Comparison of ENCODE assay signal across 11 mouse cellular contexts in genomic region chr5:86063501-86063900, GRCm38 (mm10). TPM values are rescaled to one million over a fixed set of nuclear protein-coding genes. Genes with fewer than 3 reads are reported as not detected.
A peak's percentile ranks its signal among the peaks of the same experiment; 100 is the strongest.
DNase-seq lines count a peak whose midpoint lies in the region; ATAC-seq and TF ChIP-seq lines count a peak whose summit lies in the region.
"Had no signal": no experiment of that assay in that cellular context is flagged by ENCODE, and none has a peak within 500 bp of the region (broad histone marks: within the 10 kb centered on the region; RNA-seq: fewer than 3 reads in every experiment).

No protein-coding gene starts in this region.

- H3K4me2 ChIP-seq in heart, embryonic 12.5 days = peak overlapping the region; percentile 73
- H3K4me2 ChIP-seq in CH12.LX (ENCODE audit: insufficient read depth, low read depth, poor library complexity, severe bottlenecking) = peak overlapping the region; percentile 86
- peak overlapping the region; percentile 48 for H3K4me2 ChIP-seq in forebrain, embryonic 14.5 days (ENCODE audit: low read length)
- H3K4me2 ChIP-seq in liver, postnatal 0 days (ENCODE audit: low read depth, low read length) = peak overlapping the region; percentile 68

- ATAC-seq in heart, embryonic 12.5 days (ENCODE audit: insufficient number of reproducible peaks, low FRiP score) = no peak
- no peak for ATAC-seq in forebrain, embryonic 14.5 days
- no peak for ATAC-seq in liver, postnatal 0 days

- H3K79me2 ChIP-seq in CH12.LX (replicated peaks; ENCODE audit: control insufficient read depth, extremely low read depth, insufficient read depth, poor library complexity, severe bottlenecking) = peaks cover 23% of the 10 kb centered on the region

- no peaks in the 10 kb centered on the region for H3K9me3 ChIP-seq in heart, embryonic 12.5 days (replicated peaks)
- H3K9me3 ChIP-seq in CH12.LX (replicated peaks; ENCODE audit: low read length) = no peaks in the 10 kb centered on the region
- no peaks in the 10 kb centered on the region for H3K9me3 ChIP-seq in forebrain, embryonic 14.5 days (replicated peaks; ENCODE audit: control insufficient read depth, low read length)
- H3K9me3 ChIP-seq in liver, postnatal 0 days (ENCODE audit: low read length) = no peaks in the 10 kb centered on the region

- no peaks in the 10 kb centered on the region for H3K27me3 ChIP-seq in heart, embryonic 12.5 days (replicated peaks)
- no peaks in the 10 kb centered on the region for H3K27me3 ChIP-seq in CH12.LX (replicated peaks)
- no peaks in the 10 kb centered on the region for H3K27me3 ChIP-seq in forebrain, embryonic 14.5 days (replicated peaks; ENCODE audit: control insufficient read depth, insufficient read depth, low read length)
- no peaks in the 10 kb centered on the region for H3K27me3 ChIP-seq in liver, postnatal 0 days (ENCODE audit: insufficient read depth, low read length)

- no peak for TF ChIP-seq POLR2A in CH12.LX (IDR thresholded peaks at IDR 0.05; ENCODE audit: low read depth, low read length)

- TF ChIP-seq RAD21 in CH12.LX (IDR thresholded peaks at IDR 0.05; ENCODE audit: low read depth, low read length) = no peak

- in situ Hi-C loops in CH12.LX (cut with MboI; ENCODE audit: low pct_ligation_motif_present, low pct_unique_long_range_greater_than_20kb, low sequenced_read_pairs) = no loop called here

- peak overlapping the region; percentile 75; the same call in 1 of the 2 replicates for H3K4me3 ChIP-seq in heart, embryonic 12.5 days
- peak overlapping the region in 1 of 3 experiments; percentile 8 for H3K4me3 ChIP-seq in CH12.LX (replicated peaks in 1 of 3; ENCODE audit: low read depth in 2 of 3, low read length in 2 of 3, poor library complexity in 1 of 3)
- no peak overlapping the region; the same call in none of the 2 replicates for H3K4me3 ChIP-seq in forebrain, embryonic 14.5 days (ENCODE audit: low read depth, low read length)
- H3K4me3 ChIP-seq in liver, postnatal 0 days (ENCODE audit: low read depth, low read length) = peak overlapping the region; percentile 74; the same call in 1 of the 2 replicates

- WGBS in heart, embryonic 12.5 days = 84% methylated on average over 1 of the region's 1 CpGs
- WGBS in forebrain, embryonic 14.5 days = 100% methylated on average over 1 of the region's 1 CpGs
- 56% methylated on average over 1 of the region's 1 CpGs for WGBS in liver, postnatal 0 days (ENCODE audit: insufficient replicate concordance)

- no peak for DNase-seq in heart, adult 8-10 months (ENCODE audit: low spot score)
- no peak for DNase-seq in CH12.LX (ENCODE audit: extremely low read depth)
- no peak for DNase-seq in forebrain, embryonic 14.5 days (ENCODE audit: low spot score)
- DNase-seq in liver, postnatal 0 days = no peak
- DNase-seq in embryo, embryonic 11 days = no peak
- DNase-seq in ovary, postnatal 14 days (ENCODE audit: low spot score) = no peak
- no peak for DNase-seq in gastrocnemius, postnatal 10 days
- DNase-seq: adrenal gland, adult 2 months; cerebellum, postnatal 36 days had no signal

- no peak for TF ChIP-seq EP300 in CH12.LX (IDR thresholded peaks at IDR 0.05; ENCODE audit: low read length)
- no peak for TF ChIP-seq EP300 in liver, postnatal 0 days (IDR thresholded peaks at IDR 0.05; ENCODE audit: low read depth)

- TF ChIP-seq CTCF in CH12.LX (conservative IDR thresholded peaks at IDR 0.05 in 1 of 2, IDR thresholded peaks at IDR 0.05 in 1 of 2; ENCODE audit: low read depth in 2 of 2, low read length in 2 of 2) = no peak
- TF ChIP-seq CTCF in liver, postnatal 0 days (IDR thresholded peaks at IDR 0.05; ENCODE audit: low read depth) = no peak

- no peak overlapping the region for H3K9ac ChIP-seq in heart, embryonic 12.5 days
- peak overlapping the region; percentile 62 for H3K9ac ChIP-seq in CH12.LX (ENCODE audit: insufficient read depth, low read depth)
- H3K9ac ChIP-seq in forebrain, embryonic 14.5 days (ENCODE audit: low read length) = no peak overlapping the region
- H3K9ac ChIP-seq in liver, postnatal 0 days (replicated peaks) = 0 out of 2 replicates have a peak overlapping the region, but pooled peaks have one; percentile 77

- dilution Hi-C loops in CH12.LX (cut with MboI; ENCODE audit: extremely low pct_ligation_motif_present, extremely low pct_unique_long_range_greater_than_20kb, low sequenced_read_pairs) = no loop called here

- H3K4me1 ChIP-seq in heart, embryonic 12.5 days (replicated peaks) = peaks cover 12% of the 10 kb centered on the region
- peaks cover 4 to 20% of the 10 kb centered on the region in 2 experiments; a peak in 3 of 4 replicates for H3K4me1 ChIP-seq in CH12.LX (ENCODE audit: control insufficient read depth in 1 of 2, insufficient read depth in 2 of 2)
- H3K4me1 ChIP-seq in forebrain, embryonic 14.5 days (ENCODE audit: control insufficient read depth, insufficient read depth, low read length) = peaks cover 10% of the 10 kb centered on the region; the same call in 1 of the 2 replicates
- peaks cover 26% of the 10 kb centered on the region for H3K4me1 ChIP-seq in liver, postnatal 0 days (ENCODE audit: insufficient read depth)

- 0 out of 2 replicates have a peak, but pooled peaks cover 3% of the 10 kb centered on the region for H3K36me3 ChIP-seq in heart, embryonic 12.5 days
- peaks cover 0 to 8% of the 10 kb centered on the region in 2 experiments for H3K36me3 ChIP-seq in CH12.LX (replicated peaks in 1 of 2; ENCODE audit: control insufficient read depth in 1 of 2, insufficient read depth in 1 of 2, low read length in 1 of 2)
- H3K36me3 ChIP-seq in forebrain, embryonic 14.5 days (ENCODE audit: control insufficient read depth, insufficient read depth, low read length) = no peaks in the 10 kb centered on the region
- peaks cover 4% of the 10 kb centered on the region for H3K36me3 ChIP-seq in liver, postnatal 0 days (replicated peaks; ENCODE audit: insufficient read depth, low read length)

- H3K27ac ChIP-seq in heart, embryonic 12.5 days (ENCODE audit: poor library complexity, severe bottlenecking) = no peak overlapping the region
- H3K27ac ChIP-seq in CH12.LX (ENCODE audit: insufficient read depth, low read depth) = no peak overlapping the region
- no peak overlapping the region for H3K27ac ChIP-seq in forebrain, embryonic 14.5 days (ENCODE audit: low read depth, low read length)
- H3K27ac ChIP-seq in liver, postnatal 0 days (ENCODE audit: low read depth) = no peak overlapping the region

TF ChIP-seq in CH12.LX, 34 proteins besides CTCF, POLR2A, EP300 and RAD21:
- no peak for TF ChIP-seq MAZ (IDR thresholded peaks at IDR 0.05; ENCODE audit: low read depth, low read length)
- TF ChIP-seq TBP (conservative IDR thresholded peaks at IDR 0.05; ENCODE audit: low read depth, low read length) = no peak
- no peak for TF ChIP-seq SMC3 (IDR thresholded peaks at IDR 0.05; ENCODE audit: low read depth, low read length)
- TF ChIP-seq ZNF384 (IDR thresholded peaks at IDR 0.05; ENCODE audit: low read depth, low read length) = no peak
- TF ChIP-seq NRF1 (IDR thresholded peaks at IDR 0.05; ENCODE audit: low read depth, low read length) = no peak
- no peak for TF ChIP-seq CHD2 (IDR thresholded peaks at IDR 0.05; ENCODE audit: low read length)
- TF ChIP-seq PAX5 (IDR thresholded peaks at IDR 0.05; ENCODE audit: low read length) = no peak
- no peak for TF ChIP-seq BHLHE40 (IDR thresholded peaks at IDR 0.05; ENCODE audit: low read depth, low read length)
- TF ChIP-seq MEF2A (IDR thresholded peaks at IDR 0.05; ENCODE audit: borderline replicate concordance, low read depth, low read length) = no peak
- no peak for TF ChIP-seq ZMIZ1 (IDR thresholded peaks at IDR 0.05; ENCODE audit: low read depth, low read length)
- TF ChIP-seq MAX (IDR thresholded peaks at IDR 0.05; ENCODE audit: low read length) = no peak

RNA-seq across cellular contexts. Expression of gene Cenpc1, which starts 1.9 kb away (rescaled TPM):
- 29.1 and 31.0 TPM in 2 replicates for polyA plus RNA-seq in heart, embryonic 12.5 days (2016; fragmentation: Nextera tagmentation; extraction: Ambion mirVana)
- 1 to 10 TPM; 3.8 to 6.2 (median 5.1) TPM for total RNA-seq in heart, adult 8-10 months (2022)
- total RNA-seq in CH12.LX (2012; rRNA removed) (14.1 and 15.9 TPM in 2 replicates), CH12.LX (2014; rRNA removed) (30.6 and 32.9 TPM in 2 replicates)
- 20.6 and 21.0 TPM in 2 replicates for polyA plus RNA-seq in CH12.LX (2012; ENCODE audit: insufficient read length, low read depth)
- 36.3 and 43.2 TPM in 2 replicates for polyA plus RNA-seq in forebrain, embryonic 14.5 days (2014; fragmentation: Nextera tagmentation; extraction: Ambion mirVana)
- polyA plus RNA-seq in liver, postnatal 0 days (2015; fragmentation: Nextera tagmentation; extraction: Ambion mirVana) = 7.1 and 8.8 TPM in 2 replicates
- total RNA-seq in gastrocnemius, postnatal 10 days (2021) = 10 to 100 TPM in 1 of 2 experiments, 1 to 10 TPM in 1; 8.2 to 11.1 TPM

RNA-seq across cellular contexts. Expression of gene Stap1, which starts 8.0 kb away (rescaled TPM):
- polyA plus RNA-seq in heart, embryonic 12.5 days (2016; fragmentation: Nextera tagmentation; extraction: Ambion mirVana) = 0.11 TPM in 1 of 2 replicates, not detected in the other
- total RNA-seq in heart, adult 8-10 months (2022) = under 1 TPM in 3 of 4 experiments, not detected in 1; 0.19 to 0.26 (median 0.25) TPM
- total RNA-seq in CH12.LX (2012; rRNA removed) (9.8 and 12.6 TPM in 2 replicates), CH12.LX (2014; rRNA removed) (18.1 and 18.8 TPM in 2 replicates)
- 14.2 and 14.4 TPM in 2 replicates for polyA plus RNA-seq in CH12.LX (2012; ENCODE audit: insufficient read length, low read depth)
- polyA plus RNA-seq in forebrain, embryonic 14.5 days (2014; fragmentation: Nextera tagmentation; extraction: Ambion mirVana) = 0.12 and 0.14 TPM in 2 replicates
- 3.9 and 4.1 TPM in 2 replicates for polyA plus RNA-seq in liver, postnatal 0 days (2015; fragmentation: Nextera tagmentation; extraction: Ambion mirVana)
- under 1 TPM; 0.20 to 0.26 TPM for total RNA-seq in gastrocnemius, postnatal 10 days (2021)
- total RNA-seq: layer of hippocampus, postnatal 25 days had no signal
- polyA plus RNA-seq: adrenal gland, adult 2 months had no signal

Comparison
In these comparisons a context has a peak if more than half of its experiments do, and no peak if none do; other contexts are left out.
1. H3K9ac ChIP-seq: peak in CH12.LX (single experiment) and liver, postnatal 0 days (single experiment); none in heart, embryonic 12.5 days (single experiment) and forebrain, embryonic 14.5 days (single experiment).
2. Peak in every context shown above with its lines, with median percentiles within 50 percentile points of each other: H3K4me2 ChIP-seq.